Mouse (Mus musculus): ENCODE measurements at regions not wholly inside any gene's neighbourhood (a gene's known extent, or its start where the extent isn't known, plus 50 kb on each side); places are given as distances from the start of the nearest gene placed in this dataset.

DNA sequence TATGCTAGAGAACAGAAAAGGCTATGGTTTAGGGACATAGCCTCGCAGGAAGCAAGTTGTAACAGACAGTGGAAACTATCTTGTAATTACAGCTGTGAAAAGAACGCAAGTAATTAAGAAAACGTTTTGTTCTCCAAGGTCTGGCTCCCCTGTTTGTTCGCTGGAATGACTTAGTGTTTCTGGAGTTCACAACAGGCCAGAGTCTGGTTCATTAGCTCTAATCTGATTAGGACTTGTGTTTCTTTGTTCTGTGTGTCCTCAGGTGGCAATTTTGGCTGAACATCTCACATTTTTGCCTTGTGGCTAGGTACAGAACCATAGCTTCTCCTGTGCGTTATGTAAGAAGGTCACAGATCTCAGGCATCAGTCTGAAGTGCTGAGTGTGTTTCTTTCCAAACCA lies 141.7 kb upstream of the Sgk1 start:
- no peak for DNase-seq

DNA sequence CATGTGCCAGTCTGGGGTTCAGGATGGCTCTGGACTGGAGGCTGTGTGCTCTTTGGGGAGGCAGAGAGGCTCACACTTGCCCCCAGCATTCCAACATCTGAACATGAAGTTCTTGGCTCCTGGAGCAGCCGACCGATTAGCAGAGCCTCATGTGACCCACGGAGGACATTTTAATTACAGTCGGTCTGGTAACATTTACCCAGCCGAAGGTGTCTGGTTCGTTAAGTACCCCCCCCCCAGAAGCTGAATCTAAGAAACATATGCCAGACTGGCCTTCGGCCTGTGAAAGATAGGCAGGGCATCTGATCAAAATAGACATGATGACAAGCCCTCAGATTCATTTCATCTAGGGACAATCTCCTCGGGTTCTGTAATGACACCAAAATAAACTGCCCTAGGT lies 140.4 kb upstream of the Sgk1 start:
- no peak for DNase-seq

DNA sequence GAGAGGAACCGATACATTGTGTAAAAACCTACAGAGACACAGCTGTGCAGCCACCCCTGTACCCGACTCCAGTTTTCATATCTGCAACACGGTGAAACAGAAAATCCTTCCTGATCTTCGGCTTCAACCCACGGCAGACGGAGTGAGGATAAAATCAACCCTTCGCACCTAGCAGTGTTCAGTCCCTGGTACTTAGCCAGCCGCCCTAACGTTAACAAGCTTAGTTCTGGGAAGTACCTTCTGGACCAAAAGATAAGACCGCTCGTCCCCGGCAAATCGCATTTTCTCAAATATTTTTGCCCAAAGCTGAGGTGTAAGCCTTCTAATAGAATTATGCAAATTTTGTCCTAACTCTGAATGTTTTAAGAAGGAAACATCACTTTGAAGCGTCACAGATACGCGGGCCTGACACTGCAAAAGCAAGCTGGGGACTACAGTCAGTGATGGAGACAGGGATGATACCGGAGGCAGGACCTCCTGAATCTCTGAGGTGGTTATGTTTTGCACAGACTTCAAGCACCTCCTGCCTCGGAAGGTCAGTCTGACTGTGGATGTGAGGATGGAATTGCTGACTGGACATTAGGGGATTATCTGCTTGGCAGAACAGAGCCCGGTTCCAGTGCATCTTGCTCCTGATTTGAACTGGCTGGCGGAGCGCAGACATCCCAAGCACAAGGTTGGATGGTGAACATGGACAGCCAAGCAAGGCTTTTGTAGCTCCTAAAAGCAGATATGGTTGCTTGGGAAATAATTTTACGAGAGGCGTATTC lies 139.8 kb upstream of the Sgk1 start:
- DNase-seq, result no peak

DNA sequence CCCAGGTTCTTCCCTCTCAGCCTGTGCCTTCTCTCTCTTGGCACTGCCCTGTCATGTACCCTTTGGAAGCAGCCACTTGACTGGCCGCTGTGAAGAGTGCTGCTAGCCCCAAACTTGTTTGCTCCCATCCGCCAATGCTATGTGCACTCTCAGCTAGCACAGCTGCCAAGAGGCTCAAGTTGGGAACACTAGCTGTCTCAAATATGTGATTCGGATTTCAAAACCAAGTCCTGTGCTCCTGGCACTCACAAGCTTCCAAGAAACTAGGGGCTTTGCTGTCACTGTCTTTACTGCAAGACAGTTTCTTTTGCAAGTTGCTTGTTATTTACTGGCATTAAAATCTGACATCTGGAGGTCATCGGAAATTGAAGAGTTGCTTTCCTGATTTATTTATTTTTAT lies 138.6 kb upstream of the Sgk1 start:
- DNase-seq, result no peak

DNA sequence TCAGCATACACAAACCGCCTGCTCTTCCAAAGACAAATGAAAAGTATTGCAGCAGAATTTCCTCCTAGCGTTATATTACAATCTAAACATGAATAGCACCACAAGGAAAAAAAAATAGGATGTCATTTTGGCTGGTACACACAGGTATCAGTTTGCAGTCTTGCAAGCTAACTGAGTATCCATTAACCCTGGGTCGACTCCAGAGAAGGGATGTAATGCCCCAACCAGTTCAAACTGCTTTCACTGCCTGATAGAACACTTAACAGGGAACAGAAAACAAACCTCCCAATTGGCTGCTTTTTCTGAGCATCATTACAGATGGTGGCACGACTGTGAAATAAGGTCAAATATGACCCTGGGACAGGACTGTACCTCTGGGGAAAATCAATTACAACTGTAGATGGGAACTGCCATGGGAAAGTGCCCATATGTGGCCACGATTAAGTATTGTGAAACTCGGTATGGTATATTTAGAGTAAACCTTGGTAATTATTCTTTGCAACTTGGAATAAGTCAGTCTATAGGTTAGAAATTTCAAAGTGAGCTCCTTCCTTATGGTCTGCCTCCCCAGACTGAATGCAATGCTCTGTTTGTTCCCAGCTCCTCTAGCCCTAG lies 137.5 kb upstream of the Sgk1 start:
- DNase-seq, result no peak

DNA sequence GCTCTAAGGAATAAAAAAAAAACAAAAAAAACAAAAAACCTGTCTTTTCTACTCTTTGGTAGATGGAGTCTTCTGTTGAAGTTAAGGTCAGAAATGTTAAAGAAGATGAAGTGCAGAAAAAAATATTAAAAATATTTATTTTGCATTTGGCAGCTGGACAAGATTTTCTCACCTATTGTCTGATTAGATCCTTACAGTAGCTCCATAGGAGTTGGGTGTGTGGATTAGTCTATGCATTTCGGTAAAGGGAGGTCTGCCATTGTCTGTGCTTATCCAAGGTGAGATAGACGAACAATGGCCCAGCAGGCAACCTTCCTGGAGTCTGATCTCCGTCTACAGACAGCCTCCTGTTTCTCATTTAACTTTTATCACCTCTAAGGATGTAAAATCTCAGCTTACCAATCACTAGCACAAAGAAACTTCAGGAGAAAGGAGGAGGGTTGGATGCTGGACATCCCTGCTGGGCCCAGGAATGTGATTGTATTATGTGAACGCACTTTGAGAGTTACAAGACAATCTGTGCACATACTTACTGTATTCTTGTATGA lies 136.0 kb upstream of the Sgk1 start:
- DNase-seq, result no peak

DNA sequence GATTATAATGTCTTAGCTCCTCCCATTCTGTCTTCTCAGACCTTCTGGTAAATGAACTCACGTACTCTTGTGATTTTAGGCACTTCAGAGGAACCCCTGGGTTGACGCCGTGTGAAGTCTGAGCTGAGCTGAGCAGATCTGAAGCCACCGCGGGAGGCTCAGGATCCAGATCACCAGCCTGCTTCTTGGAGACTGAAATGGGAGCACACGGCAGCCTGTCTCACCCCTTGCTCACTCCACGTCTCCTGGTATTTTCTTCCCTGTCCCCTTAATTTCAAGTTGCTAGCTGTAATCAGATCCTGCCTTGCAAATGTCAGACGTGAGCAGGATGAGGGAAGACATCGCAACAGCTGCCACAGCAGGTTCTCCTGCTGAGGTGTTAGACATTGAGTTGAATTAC lies 135.3 kb upstream of the Sgk1 start:
- DNase-seq, result no peak

DNA sequence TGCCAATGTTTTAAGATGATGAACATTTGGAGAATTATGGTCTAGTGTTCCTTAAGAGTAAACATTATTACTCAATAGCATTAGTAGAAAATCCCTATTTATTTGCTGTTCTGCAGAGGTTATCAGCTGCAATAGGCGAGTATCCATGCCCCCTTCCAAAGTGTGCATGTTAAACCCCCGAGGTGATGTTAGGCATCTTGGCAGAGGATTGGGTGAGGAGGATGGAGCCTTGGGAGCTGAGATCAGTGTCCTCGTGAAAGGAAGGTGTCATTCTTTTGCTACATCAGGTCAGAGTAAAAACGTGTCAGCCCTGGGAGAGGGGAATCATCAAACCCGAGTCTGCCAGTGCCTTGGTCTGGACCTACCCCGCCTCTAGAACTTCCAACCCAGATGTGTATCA lies 130.7 kb upstream of the Sgk1 start:
- no peak for DNase-seq

DNA sequence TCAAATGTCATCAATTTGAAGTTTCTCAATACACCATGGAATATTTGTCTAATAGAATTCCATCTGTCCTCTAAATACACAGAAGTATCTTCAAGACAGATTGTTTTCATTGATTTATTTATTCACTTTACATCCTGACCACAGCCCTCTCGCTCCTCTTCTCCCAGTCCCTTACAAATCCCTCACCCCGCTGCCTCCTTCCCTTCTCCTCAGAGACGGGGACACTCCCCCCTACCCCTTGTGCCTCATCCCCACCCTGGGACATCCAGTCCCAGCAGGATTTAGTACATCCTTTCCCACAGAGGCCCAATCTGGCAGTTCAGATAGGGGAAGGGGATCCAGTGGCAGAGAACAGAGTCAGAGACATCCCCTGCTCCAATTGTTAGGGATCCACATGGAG lies 129.6 kb upstream of the Sgk1 start:
- no peak for DNase-seq

DNA sequence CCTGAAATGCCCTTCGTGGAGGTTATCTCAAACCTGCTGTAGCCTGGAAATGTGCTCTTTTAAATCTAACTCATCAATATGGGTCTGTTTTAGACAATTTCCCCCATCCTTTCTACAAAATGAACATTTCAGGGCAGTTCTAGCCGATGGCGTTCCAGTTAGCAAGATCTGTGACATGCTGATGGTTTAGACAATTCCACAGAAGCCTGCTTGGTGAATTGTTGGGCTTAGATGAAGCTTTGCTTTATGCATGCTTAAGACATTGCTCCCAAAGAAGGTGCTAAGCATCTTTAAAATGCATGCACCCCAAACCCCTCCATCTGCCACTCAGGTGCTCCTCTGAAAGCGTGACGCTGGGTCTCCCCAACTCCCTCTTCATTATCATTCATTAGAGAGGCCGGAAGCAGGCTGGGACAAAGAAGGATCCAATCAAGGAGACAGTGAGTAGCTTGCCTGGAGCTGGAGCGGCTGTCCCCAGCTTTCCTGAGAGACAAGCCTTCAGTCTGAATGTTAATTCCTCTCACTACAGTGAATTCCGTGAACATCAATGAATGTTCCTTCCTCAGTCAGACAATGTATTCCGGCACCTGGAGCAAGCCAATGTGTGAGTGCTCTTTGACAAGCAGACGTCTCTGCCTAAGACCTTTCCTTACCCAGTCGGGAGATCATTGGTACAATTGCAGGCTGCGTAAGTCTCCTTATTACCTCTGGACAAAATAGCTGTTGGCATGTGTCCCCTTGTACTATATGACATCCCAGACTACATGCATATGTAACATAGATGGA lies 127.0 kb upstream of the Sgk1 start:
- DNase-seq, result no peak

DNA sequence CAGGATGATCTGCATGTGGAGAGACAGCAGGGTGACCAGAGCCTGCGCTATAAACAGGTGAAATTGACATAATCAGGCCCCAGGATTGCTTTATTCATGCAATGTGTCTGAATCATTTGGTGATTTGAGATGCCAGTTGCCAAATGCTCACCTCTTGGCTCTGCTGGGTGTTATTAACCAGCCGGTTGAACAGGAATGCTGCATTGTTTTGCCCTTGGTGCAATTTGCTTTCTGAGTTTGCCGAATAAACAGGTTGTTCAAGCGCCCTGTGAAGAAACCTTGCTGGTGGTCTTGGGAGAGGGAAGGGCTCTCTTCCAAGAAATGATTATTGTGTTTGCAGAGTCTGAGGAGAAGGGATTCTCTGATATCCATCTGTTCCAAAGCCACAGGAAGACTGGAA lies 126.3 kb upstream of the Sgk1 start:
- DNase-seq, result peak in 1 of 2 experiments; percentile 24

DNA sequence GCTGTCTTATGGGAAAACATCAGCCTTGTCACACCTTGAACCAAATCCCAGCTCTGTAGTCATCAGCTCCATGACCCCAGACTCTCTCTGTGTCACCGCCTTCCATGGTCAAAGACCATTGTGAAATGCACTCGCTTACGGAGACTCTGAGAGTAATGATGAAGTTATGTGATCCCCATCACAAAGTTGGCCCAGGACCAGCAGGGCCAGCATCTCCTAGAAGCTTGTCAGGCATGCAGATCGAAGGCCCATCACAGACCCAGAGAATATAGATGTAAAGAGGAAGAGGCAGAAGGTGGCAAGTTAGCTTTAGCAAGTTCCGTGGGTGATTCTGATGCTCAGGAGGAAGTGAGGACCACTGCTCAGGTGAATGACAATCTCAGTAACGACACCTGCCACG lies 125.2 kb upstream of the Sgk1 start:
- no peak for DNase-seq

DNA sequence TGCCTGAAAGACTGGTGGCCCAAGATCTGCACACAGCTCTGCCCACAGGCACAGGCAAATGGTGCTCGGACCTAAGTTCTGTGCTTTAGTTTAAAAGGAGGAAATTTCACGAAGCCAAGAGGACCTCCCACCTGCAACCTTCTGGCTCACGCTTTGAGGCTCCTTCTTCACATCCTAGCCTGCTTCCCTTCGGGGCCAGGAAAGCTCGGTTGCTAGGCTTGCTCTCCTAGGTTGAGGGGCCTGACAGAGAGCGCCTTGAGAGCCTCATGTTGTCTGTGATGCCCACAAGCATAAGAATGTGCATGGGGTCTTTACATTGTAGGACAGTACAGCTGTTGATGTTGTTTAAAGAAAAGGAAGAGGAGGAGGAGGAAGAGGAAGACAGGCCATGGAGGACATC lies 123.9 kb upstream of the Sgk1 start:
- DNase-seq, result no peak

DNA sequence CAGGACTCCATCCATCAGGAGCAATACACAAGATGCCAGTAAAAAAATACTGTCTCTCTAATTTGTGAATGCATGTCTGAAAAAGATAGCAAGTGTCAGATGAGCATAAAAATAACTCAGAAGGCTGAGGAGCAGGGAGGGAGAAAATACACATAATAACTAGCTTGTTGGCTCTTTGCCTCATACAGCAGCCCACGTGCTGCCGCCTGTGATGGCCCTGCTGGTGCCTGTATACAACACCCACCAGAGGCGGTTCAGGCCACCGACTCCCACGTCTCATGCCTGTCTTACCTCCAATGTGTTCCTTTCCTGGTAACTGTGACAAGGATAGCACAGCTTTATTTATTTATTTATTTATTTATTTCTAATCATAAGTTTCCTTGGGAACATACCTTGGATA lies 119.5 kb upstream of the Sgk1 start:
- DNase-seq, result no peak

DNA sequence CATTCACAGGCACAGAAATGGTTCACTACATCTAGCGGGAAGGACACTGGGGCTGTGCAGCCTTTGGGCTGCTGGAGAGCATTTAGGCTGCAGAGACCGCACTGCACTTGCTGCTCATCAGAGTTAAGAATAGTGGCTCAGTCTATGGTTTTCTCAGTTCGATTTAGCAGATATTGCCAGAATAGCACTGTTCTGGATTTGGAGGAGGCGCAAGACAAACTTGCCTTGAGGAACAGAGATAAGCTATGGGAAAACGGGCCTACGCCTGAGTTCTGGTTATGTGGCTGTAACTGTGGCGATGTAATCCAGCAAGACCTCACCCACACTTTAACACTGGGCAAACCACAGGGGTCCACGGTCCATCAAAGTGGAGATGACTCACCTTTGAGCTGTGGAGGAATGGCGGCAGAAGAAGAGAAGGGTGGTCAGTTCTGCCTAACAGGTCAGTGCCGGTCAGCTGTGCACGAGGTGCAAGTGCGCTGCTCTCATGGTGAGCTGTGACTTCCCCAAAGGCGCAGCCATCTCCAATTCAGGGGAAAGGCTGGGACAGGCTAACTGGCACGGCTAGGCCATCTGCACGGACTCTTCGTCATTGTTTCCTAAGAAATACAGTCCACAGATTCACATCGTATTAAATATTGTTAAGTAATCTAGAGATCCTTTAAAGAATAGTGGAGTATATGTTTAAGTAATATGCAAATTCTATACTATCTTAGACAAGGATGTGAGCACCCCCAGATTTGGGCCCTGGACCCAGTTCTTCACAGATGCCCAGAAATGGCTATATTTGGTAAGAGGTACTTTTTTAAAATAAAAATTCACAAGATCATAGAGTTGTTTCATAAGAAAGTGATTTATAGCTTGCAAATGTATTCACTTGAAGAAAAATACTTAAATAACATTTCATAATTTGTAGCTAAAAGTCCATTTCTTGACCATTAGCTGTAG lies 118.7 kb upstream of the Sgk1 start:
- DNase-seq, result no peak

DNA sequence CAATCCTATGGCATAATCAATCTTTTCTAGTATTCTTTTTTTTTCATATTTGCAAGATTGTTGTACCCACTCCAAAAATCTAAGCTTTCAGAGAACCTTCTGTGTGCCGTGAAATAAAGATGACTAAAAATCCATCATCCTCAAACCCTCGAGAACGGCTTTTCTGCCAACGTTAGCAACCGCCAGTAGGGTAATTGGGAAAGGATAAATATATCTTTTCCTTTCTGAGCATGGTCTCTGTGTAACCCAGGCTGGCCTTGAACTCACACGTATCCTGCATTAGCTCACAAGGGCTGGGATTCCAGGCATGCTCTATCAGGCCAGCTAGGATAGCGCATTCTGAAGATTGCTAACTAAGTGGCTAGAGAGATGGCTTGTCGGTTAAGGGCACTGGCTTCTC lies 117.9 kb upstream of the Sgk1 start:
- DNase-seq, result no peak

DNA sequence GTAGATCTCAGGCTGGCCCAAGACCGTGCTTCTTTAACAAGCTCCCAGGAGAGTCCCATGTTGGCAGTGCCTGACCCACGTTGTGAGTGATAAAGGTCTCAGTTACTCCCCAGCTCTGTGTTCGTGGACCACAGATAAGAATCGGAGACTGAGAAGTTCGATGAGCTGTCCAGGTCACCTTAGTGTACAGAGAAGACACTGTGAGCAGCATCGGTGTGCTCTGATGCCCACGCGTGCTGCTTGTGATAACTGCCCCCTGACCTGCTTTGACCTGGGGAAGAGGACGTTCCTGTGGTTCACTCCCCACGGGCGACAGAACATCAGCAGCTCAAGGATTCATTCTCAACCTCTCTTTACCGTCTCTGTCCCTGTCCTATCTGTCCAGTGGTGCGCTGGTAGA lies 117.1 kb upstream of the Sgk1 start:
- no peak for DNase-seq

DNA sequence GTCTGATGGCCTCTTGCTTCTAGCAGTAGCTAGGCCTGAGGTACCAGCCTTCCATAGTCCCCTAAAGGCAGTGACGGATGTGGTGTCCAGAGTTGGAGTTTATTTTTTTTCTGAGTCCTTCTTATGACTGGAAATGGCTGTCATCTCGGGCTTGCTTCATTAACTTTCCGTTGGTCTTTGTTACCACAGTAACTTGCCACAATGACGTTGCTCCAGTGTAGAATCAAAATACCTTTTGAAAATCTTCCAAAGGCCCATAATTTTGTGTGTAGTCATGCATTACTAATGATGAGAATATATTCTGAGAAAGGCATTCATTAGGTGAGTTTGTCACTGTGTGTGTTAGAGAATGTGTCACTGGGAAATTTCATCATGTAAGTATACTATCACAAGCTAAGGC lies 108.4 kb upstream of the Sgk1 start:
- no peak for DNase-seq

DNA sequence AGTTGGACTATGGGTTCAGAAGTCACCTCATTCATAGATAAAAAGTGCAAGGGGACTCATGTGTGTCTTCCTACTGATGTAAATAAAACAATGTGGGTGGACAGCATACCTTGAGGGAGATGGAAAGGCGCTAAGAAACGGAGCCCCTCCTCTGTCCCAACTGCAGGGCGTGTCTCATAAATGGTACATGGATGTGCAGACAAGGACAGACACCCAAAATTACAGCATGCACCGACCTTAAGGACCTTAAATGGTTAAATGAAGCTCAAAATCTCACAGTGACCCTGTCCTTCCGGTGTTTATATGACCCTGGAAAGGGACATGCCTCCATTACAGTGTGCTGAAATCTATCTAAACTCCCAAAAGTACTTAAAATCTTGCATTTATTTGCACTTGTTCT lies 106.5 kb upstream of the Sgk1 start:
- no peak for DNase-seq

DNA sequence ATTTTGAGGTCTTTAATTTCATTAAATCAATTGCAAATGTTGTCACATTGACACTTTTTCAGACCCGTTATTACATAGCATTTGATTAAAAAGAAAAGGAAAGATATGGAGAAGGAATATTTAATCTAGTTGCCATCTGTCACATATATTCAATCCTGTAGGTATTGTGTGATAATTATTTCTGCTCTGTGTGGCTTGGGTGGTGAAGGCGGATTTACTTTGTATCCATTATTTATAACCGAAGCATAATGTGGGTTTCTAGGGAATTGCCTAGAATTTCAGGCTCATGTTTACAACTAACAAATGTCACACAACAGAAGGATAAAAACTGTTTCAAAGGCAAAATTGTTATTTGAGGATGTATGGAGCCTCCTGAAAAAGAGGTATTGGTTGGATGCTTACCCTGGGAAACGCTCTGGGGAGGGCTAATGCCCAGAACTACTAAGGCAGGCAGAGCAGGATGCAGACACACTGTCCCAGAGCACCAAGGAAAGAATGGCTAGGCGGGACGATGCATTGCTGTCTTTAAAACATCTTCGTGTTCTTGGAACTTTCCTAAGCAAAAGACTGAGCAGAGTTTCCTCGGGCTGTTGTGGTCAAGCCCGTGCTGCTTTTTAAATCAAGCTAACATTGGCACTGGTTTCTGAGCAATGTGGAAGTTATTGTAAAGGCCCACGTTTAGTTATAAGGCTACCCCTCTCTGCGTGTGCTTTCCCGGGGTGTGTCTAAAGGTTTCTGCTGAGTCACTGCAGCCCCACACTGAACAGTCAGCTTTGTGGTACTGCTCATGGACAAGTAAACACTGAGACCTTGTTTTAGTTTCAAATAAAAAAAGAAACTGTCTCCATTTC lies 105.8 kb upstream of the Sgk1 start:
- DNase-seq, result no peak

DNA sequence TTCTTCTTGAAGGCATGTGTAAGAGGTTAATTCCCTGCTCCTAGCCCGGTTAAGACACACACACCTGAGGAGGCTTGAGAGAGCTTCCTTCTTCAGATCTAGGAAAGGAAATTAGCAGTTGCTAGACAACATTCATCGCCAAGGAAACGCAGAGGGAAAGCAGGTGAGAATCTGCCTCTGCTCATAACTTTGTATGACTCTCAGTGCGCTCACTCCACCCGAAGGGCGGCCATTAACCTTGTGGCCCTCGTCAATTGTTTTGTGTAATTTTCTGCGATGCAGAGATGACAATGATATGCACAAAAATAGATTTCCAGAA lies 105.3 kb upstream of the Sgk1 start:
- DNase-seq, result no peak

DNA sequence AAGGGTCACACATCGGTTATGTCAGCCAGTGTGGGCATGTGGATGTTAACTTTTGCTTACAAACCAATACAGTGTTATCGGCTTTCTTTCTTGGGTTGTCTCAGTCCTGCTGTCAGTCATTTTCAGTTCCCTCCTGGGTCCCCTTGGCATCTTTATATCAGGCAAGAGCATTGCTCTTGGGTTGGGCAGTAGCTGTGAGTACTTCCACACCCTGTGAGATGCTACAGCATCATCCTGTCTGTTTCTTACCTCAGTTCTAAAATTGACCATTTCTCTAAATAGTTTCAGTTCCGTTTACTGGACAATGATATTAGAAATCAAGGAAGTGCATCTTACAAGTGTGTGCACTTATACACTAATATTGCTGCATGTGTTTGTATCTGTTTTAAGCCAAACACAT lies 104.9 kb upstream of the Sgk1 start:
- no peak for DNase-seq
